Comparison of ENCODE assay signal across 9 mouse cellular contexts in genomic region chr14:25346813-25347610, GRCm38 (mm10).
DNase-seq lines count a peak whose midpoint lies in the region; ATAC-seq and TF ChIP-seq lines count a peak whose summit lies in the region.
"Had no signal": no experiment of that assay in that cellular context is flagged by ENCODE, and none has a peak within 500 bp of the region (broad histone marks: within the 10 kb centered on the region; RNA-seq: fewer than 3 reads in every experiment).

No protein-coding gene starts in this region.

- no peak for TF ChIP-seq CTCF in heart, postnatal 0 days (IDR thresholded peaks at IDR 0.05; ENCODE audit: low read depth)

- H3K36me3 ChIP-seq in heart, embryonic 13.5 days: no peaks in the 10 kb centered on the region
- no peaks in the 10 kb centered on the region for H3K36me3 ChIP-seq in heart, postnatal 0 days (replicated peaks; ENCODE audit: control insufficient read depth, insufficient read depth, low read length)
- H3K36me3 ChIP-seq: limb, embryonic 15.5 days had no signal

- DNase-seq in heart, adult 8-10 months (ENCODE audit: low spot score): no peak
- DNase-seq in 3T3-L1 (ENCODE audit: low read depth, low spot score): peak; percentile 34
- DNase-seq in adrenal gland, postnatal 14 days: peak; percentile 74
- DNase-seq in heart, postnatal 0 days (ENCODE audit: low spot score): no peak
- DNase-seq in retina, embryonic 14.5 days (ENCODE audit: low spot score): no peak
- no peak for DNase-seq in retina, postnatal 1 day
- DNase-seq in spleen, adult 18-20 months: no peak

- H3K27me3 ChIP-seq in heart, embryonic 13.5 days (replicated peaks): no peaks in the 10 kb centered on the region
- H3K27me3 ChIP-seq in heart, postnatal 0 days (ENCODE audit: control insufficient read depth, insufficient read depth, low read length): no peaks in the 10 kb centered on the region
- H3K27me3 ChIP-seq: limb, embryonic 15.5 days had no signal

- H3K9me3 ChIP-seq in heart, embryonic 13.5 days: no peaks in the 10 kb centered on the region
- no peaks in the 10 kb centered on the region for H3K9me3 ChIP-seq in heart, postnatal 0 days (replicated peaks; ENCODE audit: control insufficient read depth, low read length)
- H3K9me3 ChIP-seq: limb, embryonic 15.5 days had no signal

- peak overlapping the region; percentile 45 for H3K27ac ChIP-seq in heart, embryonic 13.5 days (replicated peaks)
- peak overlapping the region; percentile 22; the same call in 1 of the 2 replicates for H3K27ac ChIP-seq in heart, postnatal 0 days (ENCODE audit: low read depth)
- H3K27ac ChIP-seq: limb, embryonic 15.5 days had no signal

- no peak overlapping the region for H3K4me2 ChIP-seq in heart, embryonic 13.5 days
- H3K4me2 ChIP-seq in heart, postnatal 0 days (ENCODE audit: low read depth, low read length): no peak overlapping the region
- H3K4me2 ChIP-seq: limb, embryonic 15.5 days had no signal

- WGBS in heart, embryonic 13.5 days: 50% methylated on average over 7 of the region's 7 CpGs
- 57% methylated on average over 7 of the region's 7 CpGs for WGBS in heart, postnatal 0 days

- H3K4me1 ChIP-seq in heart, embryonic 13.5 days: peaks cover 45% of the 10 kb centered on the region
- H3K4me1 ChIP-seq in heart, postnatal 0 days (ENCODE audit: control insufficient read depth, insufficient read depth): peaks cover 21% of the 10 kb centered on the region

- H3K9ac ChIP-seq in heart, embryonic 13.5 days: no peak overlapping the region
- H3K9ac ChIP-seq in heart, postnatal 0 days (replicated peaks; ENCODE audit: low read depth, low read length): no peak overlapping the region
- H3K9ac ChIP-seq: limb, embryonic 15.5 days had no signal

- ATAC-seq in heart, embryonic 13.5 days (ENCODE audit: extremely low read depth, insufficient number of reproducible peaks, low FRiP score, low TSS enrichment): no peak
- no peak for ATAC-seq in heart, postnatal 0 days (ENCODE audit: insufficient read depth, low read depth)

- H3K4me3 ChIP-seq in heart, embryonic 13.5 days: no peak overlapping the region
- H3K4me3 ChIP-seq in heart, postnatal 0 days (ENCODE audit: low read depth, low read length): no peak overlapping the region
- H3K4me3 ChIP-seq: limb, embryonic 15.5 days had no signal

- no peak for TF ChIP-seq EP300 in heart, postnatal 0 days (IDR thresholded peaks at IDR 0.05; ENCODE audit: low read depth)

Comparison
In these comparisons a context has a peak if more than half of its experiments do, and no peak if none do; other contexts are left out.
1. DNase-seq: peak in 3T3-L1 (single experiment) and adrenal gland, postnatal 14 days (single experiment); none in heart, adult 8-10 months (single experiment), heart, postnatal 0 days (single experiment), retina, embryonic 14.5 days (single experiment), retina, postnatal 1 day (single experiment) and spleen, adult 18-20 months (0 of 2).